Mouse (Mus musculus): ENCODE data around the gene Psmb11. TPM values are rescaled to one million over a fixed set of nuclear protein-coding genes. Genes with fewer than 3 reads are reported as not detected.
A peak's percentile ranks its signal among the peaks of the same experiment; 100 is the strongest.

Psmb11 gene
- polyA plus RNA-seq, 1 experiment from 2014 or later = not detected

GRCm38 (mm10) chr14:54642224-54642944 lies 21.2 kb downstream of the Psmb11 start:
- Histone ChIP-seq H3K4me1 (ENCODE audit: control insufficient read depth, insufficient read depth, low read length) (peaks cover 3% of the 10 kb centered on the region; the same call in 1 of the 2 replicates), H3K27me3 (ENCODE audit: control insufficient read depth, insufficient read depth, low read length) (no peaks in the 10 kb centered on the region), H3K4me3 (replicated peaks; ENCODE audit: low read length) (no peak overlapping the region), H3K9me3 (replicated peaks; ENCODE audit: control insufficient read depth, low read length) (no peaks in the 10 kb centered on the region), H3K9ac (ENCODE audit: low read length) (no peak overlapping the region), H3K36me3 (ENCODE audit: control insufficient read depth, insufficient read depth, low read length) (peaks cover 31% of the 10 kb centered on the region), H3K4me2 (ENCODE audit: low read depth, low read length) (no peak overlapping the region), H3K27ac (ENCODE audit: low read length) (no peak overlapping the region)
- 79% methylated on average over 25 of the region's 25 CpGs for WGBS
- ATAC-seq (ENCODE audit: insufficient read depth, low FRiP score) = no peak

GRCm38 (mm10) chr14:54643011-54643410 lies 21.8 kb downstream of the Psmb11 start:
- Histone ChIP-seq H3K4me2 (ENCODE audit: low read depth, low read length) (no peak overlapping the region), H3K4me3 (replicated peaks; ENCODE audit: low read length) (no peak overlapping the region), H3K36me3 (ENCODE audit: control insufficient read depth, insufficient read depth, low read length) (peaks cover 31% of the 10 kb centered on the region), H3K9ac (ENCODE audit: low read length) (no peak overlapping the region), H3K4me1 (ENCODE audit: control insufficient read depth, insufficient read depth, low read length) (peaks cover 3% of the 10 kb centered on the region; the same call in 1 of the 2 replicates), H3K9me3 (replicated peaks; ENCODE audit: control insufficient read depth, low read length) (no peaks in the 10 kb centered on the region), H3K27me3 (ENCODE audit: control insufficient read depth, insufficient read depth, low read length) (no peaks in the 10 kb centered on the region), H3K27ac (ENCODE audit: low read length) (no peak overlapping the region)
- WGBS = 84% methylated on average over 2 of the region's 2 CpGs
- no peak for ATAC-seq (ENCODE audit: insufficient read depth, low FRiP score)

GRCm38 (mm10) chr14:54644294-54644693 lies 23.1 kb downstream of the Psmb11 start:
- Histone ChIP-seq H3K9ac (ENCODE audit: low read length) (no peak overlapping the region), H3K4me3 (replicated peaks; ENCODE audit: low read length) (no peak overlapping the region), H3K4me1 (ENCODE audit: control insufficient read depth, insufficient read depth, low read length) (peaks cover 3% of the 10 kb centered on the region; the same call in 1 of the 2 replicates), H3K27me3 (ENCODE audit: control insufficient read depth, insufficient read depth, low read length) (no peaks in the 10 kb centered on the region), H3K9me3 (replicated peaks; ENCODE audit: control insufficient read depth, low read length) (no peaks in the 10 kb centered on the region), H3K36me3 (ENCODE audit: control insufficient read depth, insufficient read depth, low read length) (peaks cover 38% of the 10 kb centered on the region), H3K4me2 (ENCODE audit: low read depth, low read length) (no peak overlapping the region), H3K27ac (ENCODE audit: low read length) (no peak overlapping the region)
- 85% methylated on average over 9 of the region's 9 CpGs for WGBS
- ATAC-seq (ENCODE audit: insufficient read depth, low FRiP score) = no peak

GRCm38 (mm10) chr14:54646455-54646854 lies 25.2 kb downstream of the Psmb11 start:
- H3K36me3 ChIP-seq (ENCODE audit: control insufficient read depth, insufficient read depth, low read length) = peaks cover 48% of the 10 kb centered on the region
- no peak overlapping the region for H3K27ac ChIP-seq (ENCODE audit: low read length)
- ATAC-seq (ENCODE audit: insufficient read depth, low FRiP score) = no peak
- H3K4me1 ChIP-seq (ENCODE audit: control insufficient read depth, insufficient read depth, low read length) = no peaks in the 10 kb centered on the region
- H3K4me3 ChIP-seq (replicated peaks; ENCODE audit: low read length) = no peak overlapping the region
- no peak overlapping the region for H3K9ac ChIP-seq (ENCODE audit: low read length)
- no peaks in the 10 kb centered on the region for H3K27me3 ChIP-seq (ENCODE audit: control insufficient read depth, insufficient read depth, low read length)
- no peak overlapping the region for H3K4me2 ChIP-seq (ENCODE audit: low read depth, low read length)
- no peaks in the 10 kb centered on the region for H3K9me3 ChIP-seq (replicated peaks; ENCODE audit: control insufficient read depth, low read length)
- WGBS = 93% methylated on average over 17 of the region's 17 CpGs

- 92% methylated on average over 8 of the region's 8 CpGs for WGBS
- Histone ChIP-seq H3K4me2 (ENCODE audit: low read depth, low read length) (no peak overlapping the region), H3K4me3 (replicated peaks; ENCODE audit: low read length) (no peak overlapping the region), H3K27me3 (ENCODE audit: control insufficient read depth, insufficient read depth, low read length) (no peaks in the 10 kb centered on the region), H3K9me3 (replicated peaks; ENCODE audit: control insufficient read depth, low read length) (no peaks in the 10 kb centered on the region), H3K9ac (ENCODE audit: low read length) (no peak overlapping the region), H3K27ac (ENCODE audit: low read length) (no peak overlapping the region), H3K4me1 (ENCODE audit: control insufficient read depth, insufficient read depth, low read length) (no peaks in the 10 kb centered on the region), H3K36me3 (ENCODE audit: control insufficient read depth, insufficient read depth, low read length) (peaks cover 48% of the 10 kb centered on the region)
- no peak for ATAC-seq (ENCODE audit: insufficient read depth, low FRiP score)
Observed at GRCm38 (mm10) chr14:54646898-54647636, 25.8 kb downstream of the Psmb11 start.

GRCm38 (mm10) chr14:54647900-54648299 lies 26.7 kb downstream of the Psmb11 start:
- H3K4me3 ChIP-seq (replicated peaks; ENCODE audit: low read length) = no peak overlapping the region
- no peak overlapping the region for H3K9ac ChIP-seq (ENCODE audit: low read length)
- no peaks in the 10 kb centered on the region for H3K27me3 ChIP-seq (ENCODE audit: control insufficient read depth, insufficient read depth, low read length)
- no peak for ATAC-seq (ENCODE audit: insufficient read depth, low FRiP score)
- peaks cover 6% of the 10 kb centered on the region; the same call in 1 of the 2 replicates for H3K4me1 ChIP-seq (ENCODE audit: control insufficient read depth, insufficient read depth, low read length)
- H3K9me3 ChIP-seq (replicated peaks; ENCODE audit: control insufficient read depth, low read length) = no peaks in the 10 kb centered on the region
- WGBS = 84% methylated on average over 4 of the region's 4 CpGs
- H3K27ac ChIP-seq (ENCODE audit: low read length) = no peak overlapping the region
- H3K36me3 ChIP-seq (ENCODE audit: control insufficient read depth, insufficient read depth, low read length) = peaks cover 48% of the 10 kb centered on the region
- H3K4me2 ChIP-seq (ENCODE audit: low read depth, low read length) = no peak overlapping the region

- ATAC-seq (ENCODE audit: insufficient read depth, low FRiP score) = peak; percentile 54; the same call in 1 of the 2 replicates
- Histone ChIP-seq H3K27me3 (ENCODE audit: control insufficient read depth, insufficient read depth, low read length) (no peaks in the 10 kb centered on the region), H3K9ac (ENCODE audit: low read length) (no peak overlapping the region), H3K36me3 (ENCODE audit: control insufficient read depth, insufficient read depth, low read length) (peaks cover 32% of the 10 kb centered on the region), H3K27ac (ENCODE audit: low read length) (no peak overlapping the region), H3K4me1 (ENCODE audit: control insufficient read depth, insufficient read depth, low read length) (peaks cover 6% of the 10 kb centered on the region; the same call in 1 of the 2 replicates), H3K9me3 (replicated peaks; ENCODE audit: control insufficient read depth, low read length) (no peaks in the 10 kb centered on the region), H3K4me3 (replicated peaks; ENCODE audit: low read length) (no peak overlapping the region), H3K4me2 (ENCODE audit: low read depth, low read length) (no peak overlapping the region)
- 59% methylated on average over 23 of the region's 23 CpGs for WGBS
Observed at GRCm38 (mm10) chr14:54650621-54651454, 29.6 kb downstream of the Psmb11 start.

- 77% methylated on average over 4 of the region's 4 CpGs for WGBS
- peaks cover 30% of the 10 kb centered on the region for H3K36me3 ChIP-seq (ENCODE audit: control insufficient read depth, insufficient read depth, low read length)
- ATAC-seq (ENCODE audit: insufficient read depth, low FRiP score) = no peak
- no peak overlapping the region for H3K9ac ChIP-seq (ENCODE audit: low read length)
- H3K27ac ChIP-seq (ENCODE audit: low read length) = 0 out of 2 replicates have a peak overlapping the region, but pooled peaks have one; percentile 7
- H3K4me3 ChIP-seq (replicated peaks; ENCODE audit: low read length) = no peak overlapping the region
- H3K4me1 ChIP-seq (ENCODE audit: control insufficient read depth, insufficient read depth, low read length) = peaks cover 6% of the 10 kb centered on the region; the same call in 1 of the 2 replicates
- no peak overlapping the region for H3K4me2 ChIP-seq (ENCODE audit: low read depth, low read length)
- H3K27me3 ChIP-seq (ENCODE audit: control insufficient read depth, insufficient read depth, low read length) = no peaks in the 10 kb centered on the region
- no peaks in the 10 kb centered on the region for H3K9me3 ChIP-seq (replicated peaks; ENCODE audit: control insufficient read depth, low read length)
Observed at GRCm38 (mm10) chr14:54651556-54651955, 30.3 kb downstream of the Psmb11 start.
